Mouse (Mus musculus) myocyte (in vitro differentiated cells): ENCODE results near the gene Sec14l3.

Source experiments
- CEBPB ChIP-seq: IDR thresholded peaks from 2 replicates; pipeline ENCODE4 v1.6.1; 2011; ENCODE audit warnings: mild to moderate bottlenecking, moderate library complexity; ENCODE audit not compliant: poor library complexity, insufficient read depth, severe bottlenecking
- E2F4 ChIP-seq: IDR thresholded peaks from one replicate; pipeline ENCODE4 v1.6.1; 2011; ENCODE audit warnings: mild to moderate bottlenecking, control low read depth, moderate library complexity; ENCODE audit not compliant: insufficient read depth
- MAX ChIP-seq: IDR thresholded peaks from one replicate; pipeline ENCODE4 v1.6.1; 2011; ENCODE audit warnings: low read depth, mild to moderate bottlenecking, control low read depth
- MYOD1 ChIP-seq, 3 experiments: IDR thresholded peaks; one replicate each; pipeline ENCODE4 v1.6.1; 2011; ENCODE audit warnings: control low read depth in 2 of 3, low read depth in 2 of 3, mild to moderate bottlenecking in 2 of 3, moderate library complexity in 1 of 3; ENCODE audit not compliant: insufficient read length in 2 of 3, control insufficient read depth in 1 of 3
- MYOG ChIP-seq, 3 experiments: IDR thresholded peaks; one replicate each; pipeline ENCODE4 v1.6.1; 2011; ENCODE audit warnings: control low read depth in 2 of 3, low read depth in 2 of 3, mild to moderate bottlenecking in 2 of 3; ENCODE audit not compliant: insufficient read length in 2 of 3, control insufficient read depth in 1 of 3, insufficient read depth in 1 of 3
- POLR2A ChIP-seq: IDR thresholded peaks from one replicate; pipeline ENCODE4 v1.6.1; 2011; ENCODE audit warnings: low read depth, mild to moderate bottlenecking, control low read depth, moderate library complexity; ENCODE audit not compliant: insufficient read length
- POLR2AphosphoS2 ChIP-seq: IDR thresholded peaks from one replicate; pipeline ENCODE4 v1.6.1; 2011; ENCODE audit warnings: low read depth, control low read depth; ENCODE audit not compliant: insufficient read length
- REST ChIP-seq: IDR thresholded peaks from one replicate; pipeline ENCODE4 v1.6.1; 2011; ENCODE audit warnings: mild to moderate bottlenecking, control low read depth, moderate library complexity; ENCODE audit not compliant: insufficient read depth, insufficient read length
- TCF12 ChIP-seq: IDR thresholded peaks from one replicate; pipeline ENCODE4 v1.6.1; 2011; ENCODE audit warnings: mild to moderate bottlenecking, control low read depth; ENCODE audit not compliant: poor library complexity, insufficient read depth, severe bottlenecking
- TCF3 ChIP-seq: IDR thresholded peaks from one replicate; pipeline ENCODE4 v1.6.1; 2011; ENCODE audit warnings: low read depth, control low read depth; ENCODE audit not compliant: insufficient read length
- USF1 ChIP-seq: IDR thresholded peaks from one replicate; pipeline ENCODE4 v1.6.1; 2011; ENCODE audit warnings: low read depth, mild to moderate bottlenecking, control low read depth, moderate library complexity

GRCm38 (mm10) chr11:4105444-4105843, 40.8 kb downstream of the Sec14l3 start:
- TF ChIP-seq POLR2A (no peak), USF1 (no peak), CEBPB (no peak), POLR2AphosphoS2 (no peak), MAX (no peak), MYOD1 (IDR thresholded peaks at IDR 0.05; ENCODE audit: control insufficient read depth in 1 of 3, insufficient read length in 2 of 3, low read depth in 2 of 3) (no peak), TCF12 (no peak), MYOG (IDR thresholded peaks at IDR 0.05; ENCODE audit: control insufficient read depth in 1 of 3, insufficient read depth in 1 of 3, insufficient read length in 2 of 3, low read depth in 2 of 3) (no peak), E2F4 (no peak), REST (no peak), TCF3 (no peak)
